Mouse (Mus musculus) embryonic fibroblast, embryonic 13.5 days (primary cell): ENCODE measurements around the gene Gm10643.

Experiments used
- CTCF ChIP-seq: IDR thresholded peaks from 2 replicates; pipeline ENCODE4 v1.5.1; 2011; ENCODE audit warnings: mild to moderate bottlenecking, control low read depth, low read length, moderate library complexity, borderline replicate concordance; ENCODE audit not compliant: insufficient read depth
- POLR2A ChIP-seq: IDR thresholded peaks from 2 replicates; pipeline ENCODE4 v1.6.1; 2011; ENCODE audit warnings: low read depth, mild to moderate bottlenecking, control low read depth, low read length, moderate library complexity

GRCm38 (mm10) chr8:84063861-84064610 is 901 bp downstream of the Gm10643 start:
- TF ChIP-seq POLR2A (no peak), CTCF (no peak)
